Mouse (Mus musculus): ENCODE data around the gene 4931406P16Rik.
"Not testable (repeated sequence)": the region's sequence is repeated elsewhere in the genome, so short reads cannot be mapped to it uniquely, and the experiment has no call there.

The 4931406P16Rik gene

GRCm38 (mm10) chr7:34313443-34313875 is at the start of gene 4931406P16Rik:
4931406P16Rik (minus strand) TSS chr7:34313551.
- peak; percentile 82 for DNase-seq (ENCODE audit: low read depth, low spot score)

- DNase-seq (ENCODE audit: low read depth, low spot score): no peak
These were observed 42.3 kb upstream of the 4931406P16Rik start for GRCm38 (mm10) chr7:34355629-34356028.

GRCm38 (mm10) chr7:34351997-34352396 is 38.6 kb upstream of the 4931406P16Rik start:
- DNase-seq (ENCODE audit: low read depth, low spot score): peak; percentile 37

- DNase-seq (ENCODE audit: low read depth, low spot score): no peak
These were observed 36.8 kb upstream of the 4931406P16Rik start for GRCm38 (mm10) chr7:34350166-34350565.

GRCm38 (mm10) chr7:34348011-34348410 is 34.7 kb upstream of the 4931406P16Rik start:
- DNase-seq (ENCODE audit: low read depth, low spot score): no peak

GRCm38 (mm10) chr7:34347041-34347440 is 33.7 kb upstream of the 4931406P16Rik start:
- peak; percentile 18 for DNase-seq (ENCODE audit: low read depth, low spot score)

GRCm38 (mm10) chr7:34346505-34346904 is 33.2 kb upstream of the 4931406P16Rik start:
- no peak for DNase-seq (ENCODE audit: low read depth, low spot score)

- DNase-seq (ENCODE audit: low read depth, low spot score): no peak
These were observed 28.9 kb upstream of the 4931406P16Rik start for GRCm38 (mm10) chr7:34342040-34342793.

- DNase-seq (ENCODE audit: low read depth, low spot score): no peak
These were observed 27.5 kb upstream of the 4931406P16Rik start for GRCm38 (mm10) chr7:34340841-34341240.

- no peak for DNase-seq (ENCODE audit: low read depth, low spot score)
These were observed 25.8 kb upstream of the 4931406P16Rik start for GRCm38 (mm10) chr7:34339164-34339489.

GRCm38 (mm10) chr7:34338445-34339163 is 25.3 kb upstream of the 4931406P16Rik start:
- DNase-seq (ENCODE audit: low read depth, low spot score): no peak

- DNase-seq (ENCODE audit: low read depth, low spot score): no peak
These were observed 23.9 kb upstream of the 4931406P16Rik start for GRCm38 (mm10) chr7:34337268-34337667.

GRCm38 (mm10) chr7:34336545-34336944 is 23.2 kb upstream of the 4931406P16Rik start:
- DNase-seq (ENCODE audit: low read depth, low spot score): not testable (repeated sequence)

GRCm38 (mm10) chr7:34327493-34327892 is 14.1 kb upstream of the 4931406P16Rik start:
- DNase-seq (ENCODE audit: low read depth, low spot score): no peak

- no peak for DNase-seq (ENCODE audit: low read depth, low spot score)
These were observed 11.5 kb upstream of the 4931406P16Rik start for GRCm38 (mm10) chr7:34324857-34325256.

GRCm38 (mm10) chr7:34324005-34324404 is 10.7 kb upstream of the 4931406P16Rik start:
- no peak for DNase-seq (ENCODE audit: low read depth, low spot score)

- no peak for DNase-seq (ENCODE audit: low read depth, low spot score)
These were observed 10.0 kb upstream of the 4931406P16Rik start for GRCm38 (mm10) chr7:34323351-34323750.

GRCm38 (mm10) chr7:34321958-34322357 is 8.6 kb upstream of the 4931406P16Rik start:
- no peak for DNase-seq (ENCODE audit: low read depth, low spot score)

- DNase-seq (ENCODE audit: low read depth, low spot score): no peak
These were observed 7.8 kb upstream of the 4931406P16Rik start for GRCm38 (mm10) chr7:34321119-34321518.

GRCm38 (mm10) chr7:34319957-34320356 is 6.6 kb upstream of the 4931406P16Rik start:
- DNase-seq (ENCODE audit: low read depth, low spot score): no peak

GRCm38 (mm10) chr7:34319123-34319522 is 5.8 kb upstream of the 4931406P16Rik start:
- DNase-seq (ENCODE audit: low read depth, low spot score): no peak

GRCm38 (mm10) chr7:34317901-34318476 is 4.6 kb upstream of the 4931406P16Rik start:
- DNase-seq (ENCODE audit: low read depth, low spot score): no peak

Data from ES-CJ7 (cell line).